Mouse (Mus musculus): Measurements from ENCODE around the gene Eml4.

DNA sequence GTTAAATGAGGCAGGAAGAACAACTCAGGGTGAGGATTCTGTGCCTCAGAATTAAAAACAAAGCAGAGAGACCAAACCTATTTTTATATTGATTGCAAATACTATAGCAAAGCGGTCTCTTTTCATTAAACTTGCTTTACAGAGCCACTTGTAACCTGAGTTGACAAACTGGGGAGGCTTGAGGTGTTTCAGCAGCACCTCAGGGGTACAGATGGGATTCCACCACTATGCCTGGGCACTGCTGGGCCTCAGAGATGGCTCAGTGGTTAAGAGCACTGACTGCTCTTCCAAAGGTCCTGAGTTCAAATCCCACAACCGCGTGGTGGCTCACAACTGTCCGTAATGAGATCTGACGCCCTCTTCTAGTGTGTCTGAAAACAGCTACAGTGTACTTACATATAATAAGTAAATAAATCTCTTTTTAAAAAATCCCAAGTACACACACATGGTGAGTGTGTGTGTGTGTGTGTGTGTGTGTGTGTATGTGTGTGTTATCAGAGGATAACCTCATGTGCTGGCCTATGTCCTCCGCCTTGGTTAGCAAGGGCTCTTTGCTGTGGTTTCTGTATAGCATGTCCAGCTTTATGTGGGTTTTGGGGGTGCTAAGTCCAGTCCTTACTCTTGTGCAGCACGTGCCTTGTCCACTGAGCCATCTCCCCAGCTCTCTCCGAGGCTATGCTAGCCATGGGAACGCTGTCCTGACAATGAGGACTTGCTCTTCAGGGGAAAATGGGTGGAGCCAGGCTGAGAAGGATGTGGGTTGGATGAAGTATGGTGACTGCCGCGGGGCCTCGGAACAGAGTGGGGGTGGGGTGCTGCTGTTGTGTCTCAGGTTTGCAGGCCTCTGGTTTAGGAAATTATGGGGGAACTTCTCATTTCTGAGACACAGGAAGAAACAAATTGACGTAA is 176.1 kb downstream of the Eml4 start:
- TF ChIP-seq POLR2A (IDR thresholded peaks at IDR 0.05; ENCODE audit: insufficient read length, low read depth) (no peak), MAX (IDR thresholded peaks at IDR 0.05; ENCODE audit: low read depth) (no peak), TCF12 (IDR thresholded peaks at IDR 0.05; ENCODE audit: insufficient read depth, poor library complexity, severe bottlenecking) (no peak)
